Mouse (Mus musculus) cerebellum, postnatal 14 days (tissue): ENCODE results near the gene Wdr43.

Source experiments
- DNase-seq, 2 experiments: peaks; one replicate each; pipeline ENCODE4 v3.0.0; 2021; ENCODE audit warnings: mixed read lengths in 2 of 2

Gene Wdr43

GRCm38 (mm10) chr17:71664172-71664571 is 48.5 kb downstream of the Wdr43 start:
- DNase-seq = no peak

GRCm38 (mm10) chr17:71665201-71665600 is 49.5 kb downstream of the Wdr43 start:
- no peak for DNase-seq

- DNase-seq = no peak
These were observed 53.8 kb downstream of the Wdr43 start for GRCm38 (mm10) chr17:71669511-71669910.

- peak; percentile 51 to 77 for DNase-seq
These were observed 56.3 kb downstream of the Wdr43 start for GRCm38 (mm10) chr17:71671840-71672546.

GRCm38 (mm10) chr17:71673092-71673491 is 57.4 kb downstream of the Wdr43 start, which contains the start of gene Togaram2:
Gene Togaram2, plus strand, starts transcription at chr17:71673261.
- no peak for DNase-seq

- DNase-seq = no peak
These were observed 58.2 kb downstream of the Wdr43 start for GRCm38 (mm10) chr17:71673936-71674335.

GRCm38 (mm10) chr17:71674886-71675285 is 59.2 kb downstream of the Wdr43 start:
- peak; percentile 58 to 72 for DNase-seq

- no peak for DNase-seq
These were observed 66.0 kb downstream of the Wdr43 start for GRCm38 (mm10) chr17:71681666-71682065.

GRCm38 (mm10) chr17:71682379-71682778 is 66.7 kb downstream of the Wdr43 start:
- no peak for DNase-seq

GRCm38 (mm10) chr17:71683281-71683680 is 67.6 kb downstream of the Wdr43 start:
- no peak for DNase-seq

- no peak for DNase-seq
These were observed 68.5 kb downstream of the Wdr43 start for GRCm38 (mm10) chr17:71684103-71684608.

- no peak for DNase-seq
These were observed 71.7 kb downstream of the Wdr43 start for GRCm38 (mm10) chr17:71687436-71687835.

GRCm38 (mm10) chr17:71689903-71690302 is 74.2 kb downstream of the Wdr43 start:
- no peak for DNase-seq

- DNase-seq = peak in 1 of 2 experiments; percentile 50
These were observed 75.7 kb downstream of the Wdr43 start for GRCm38 (mm10) chr17:71691361-71691875.

- DNase-seq = no peak
These were observed 77.6 kb downstream of the Wdr43 start for GRCm38 (mm10) chr17:71693313-71693712.

- peak in 1 of 2 experiments; percentile 47 for DNase-seq
These were observed 78.1 kb downstream of the Wdr43 start for GRCm38 (mm10) chr17:71693780-71694179.

GRCm38 (mm10) chr17:71695151-71695550 is 79.5 kb downstream of the Wdr43 start:
- no peak for DNase-seq

- no peak for DNase-seq
These were observed 80.1 kb downstream of the Wdr43 start for GRCm38 (mm10) chr17:71695716-71696315.

GRCm38 (mm10) chr17:71696396-71696795 is 80.7 kb downstream of the Wdr43 start:
- DNase-seq = no peak

GRCm38 (mm10) chr17:71697896-71698618 is 82.4 kb downstream of the Wdr43 start:
- DNase-seq = peak; percentile 54 to 64

GRCm38 (mm10) chr17:71698619-71698956 is 82.9 kb downstream of the Wdr43 start:
- no peak for DNase-seq

- no peak for DNase-seq
These were observed 89.4 kb downstream of the Wdr43 start for GRCm38 (mm10) chr17:71705113-71705512.
